Mouse (Mus musculus): ENCODE results near the gene Ston1. TPM values are rescaled to one million over a fixed set of nuclear protein-coding genes. Genes with fewer than 3 reads are reported as not detected.

Gene Ston1
- polyA plus RNA-seq, 1 experiment: 0.14 TPM

- no peak for TF ChIP-seq GATA1 (IDR thresholded peaks at IDR 0.05; ENCODE audit: low read length)
These were observed 18.8 kb upstream of the Ston1 start for GRCm38 (mm10) chr17:88578522-88579242.

- TF ChIP-seq GATA1 (IDR thresholded peaks at IDR 0.05; ENCODE audit: low read length): no peak
These were observed 16.9 kb upstream of the Ston1 start for GRCm38 (mm10) chr17:88580556-88580955.

- TF ChIP-seq GATA1 (IDR thresholded peaks at IDR 0.05; ENCODE audit: low read length): no peak
These were observed 15.9 kb upstream of the Ston1 start for GRCm38 (mm10) chr17:88581511-88582021.

- no peak for TF ChIP-seq GATA1 (IDR thresholded peaks at IDR 0.05; ENCODE audit: low read length)
These were observed 14.5 kb upstream of the Ston1 start for GRCm38 (mm10) chr17:88582999-88583398.

GRCm38 (mm10) chr17:88583411-88583810 is 14.1 kb upstream of the Ston1 start:
- no peak for TF ChIP-seq GATA1 (IDR thresholded peaks at IDR 0.05; ENCODE audit: low read length)

- no peak for TF ChIP-seq GATA1 (IDR thresholded peaks at IDR 0.05; ENCODE audit: low read length)
These were observed 10.1 kb upstream of the Ston1 start for GRCm38 (mm10) chr17:88587371-88587770.

GRCm38 (mm10) chr17:88588228-88588627 is 9.3 kb upstream of the Ston1 start:
- no peak for TF ChIP-seq GATA1 (IDR thresholded peaks at IDR 0.05; ENCODE audit: low read length)

- TF ChIP-seq GATA1 (IDR thresholded peaks at IDR 0.05; ENCODE audit: low read length): no peak
These were observed 7.2 kb upstream of the Ston1 start for GRCm38 (mm10) chr17:88590251-88590650.

- no peak for TF ChIP-seq GATA1 (IDR thresholded peaks at IDR 0.05; ENCODE audit: low read length)
These were observed 2.4 kb upstream of the Ston1 start for GRCm38 (mm10) chr17:88595071-88595470.

GRCm38 (mm10) chr17:88596068-88596467 is 1.4 kb upstream of the Ston1 start:
- TF ChIP-seq GATA1 (IDR thresholded peaks at IDR 0.05; ENCODE audit: low read length): no peak

- no peak for TF ChIP-seq GATA1 (IDR thresholded peaks at IDR 0.05; ENCODE audit: low read length)
These were observed 801 bp upstream of the Ston1 start for GRCm38 (mm10) chr17:88596544-88597221.

GRCm38 (mm10) chr17:88598056-88598420 is 554 bp downstream of the Ston1 start:
- no peak for TF ChIP-seq GATA1 (IDR thresholded peaks at IDR 0.05; ENCODE audit: low read length)

GRCm38 (mm10) chr17:88598570-88599368 is 1.3 kb downstream of the Ston1 start:
- TF ChIP-seq GATA1 (IDR thresholded peaks at IDR 0.05; ENCODE audit: low read length): no peak

GRCm38 (mm10) chr17:88600492-88601026 is 3.1 kb downstream of the Ston1 start:
- no peak for TF ChIP-seq GATA1 (IDR thresholded peaks at IDR 0.05; ENCODE audit: low read length)

GRCm38 (mm10) chr17:88603943-88604342 is 6.5 kb downstream of the Ston1 start:
- TF ChIP-seq GATA1 (IDR thresholded peaks at IDR 0.05; ENCODE audit: low read length): no peak

GRCm38 (mm10) chr17:88606056-88606455 is 8.6 kb downstream of the Ston1 start:
- no peak for TF ChIP-seq GATA1 (IDR thresholded peaks at IDR 0.05; ENCODE audit: low read length)
